Mouse (Mus musculus) heart, postnatal 0 days (tissue): ENCODE results near the gene 1700012B07Rik. TPM values are rescaled to one million over a fixed set of nuclear protein-coding genes. Genes with fewer than 3 reads are reported as not detected.

Experiments
- ATAC-seq: fragments of 200-750 bp; cut with Nextera tagmentation; 2 replicates; pipeline ENCODE4 v1.8.0; 2017; ENCODE audit warnings: low read depth, moderate number of reproducible peaks, moderate library complexity; ENCODE audit not compliant: insufficient read depth
- DNase-seq: peaks from one replicate; pipeline ENCODE4 v3.0.0-alpha.2; 2016; ENCODE audit warnings: low spot score
- H3K27ac ChIP-seq: fragments of 300-500 bp; sonication (generic); 2 replicates; pipeline ENCODE4 v1.5.1; 2014; ENCODE audit warnings: low read depth, mild to moderate bottlenecking
- H3K27me3 ChIP-seq: fragments of 300-500 bp; sonication (generic); 2 replicates; pipeline ENCODE4 v1.6.1; 2014; ENCODE audit warnings: low read length, mixed read lengths; ENCODE audit not compliant: control insufficient read depth, insufficient read depth
- H3K36me3 ChIP-seq: fragments of 300-500 bp; sonication (generic); replicated peaks from 2 replicates; pipeline ENCODE4 v1.6.1; 2014; ENCODE audit warnings: low read length, mixed read lengths; ENCODE audit not compliant: control insufficient read depth, insufficient read depth
- H3K4me1 ChIP-seq: fragments of 300-500 bp; sonication (generic); 2 replicates; pipeline ENCODE4 v1.6.1; 2014; ENCODE audit warnings: antibody characterized with exemption; ENCODE audit not compliant: control insufficient read depth, insufficient read depth
- H3K4me2 ChIP-seq: fragments of 300-500 bp; sonication (generic); 2 replicates; pipeline ENCODE4 v1.6.1; 2014; ENCODE audit warnings: low read depth, mild to moderate bottlenecking, low read length, moderate library complexity
- H3K4me3 ChIP-seq: fragments of 300-500 bp; sonication (generic); 2 replicates; pipeline ENCODE4 v1.5.1; 2014; ENCODE audit warnings: low read depth, low read length
- H3K9ac ChIP-seq: fragments of 300-500 bp; sonication (generic); replicated peaks from 2 replicates; pipeline ENCODE4 v1.6.1; 2014; ENCODE audit warnings: low read depth, low read length, mixed read lengths
- H3K9me3 ChIP-seq: fragments of 300-500 bp; sonication (generic); replicated peaks from 2 replicates; pipeline ENCODE4 v1.6.1; 2016; ENCODE audit warnings: low read length; ENCODE audit not compliant: control insufficient read depth
- CTCF ChIP-seq: IDR thresholded peaks from 2 replicates; pipeline ENCODE4 v1.5.1; 2016; ENCODE audit warnings: antibody characterized with exemption, control low read depth, low read depth
- EP300 ChIP-seq: IDR thresholded peaks from 2 replicates; pipeline ENCODE4 v1.6.1; 2016; ENCODE audit warnings: antibody characterized with exemption, low read depth
- WGBS: fragments of 180-500 bp; shearing (Covaris S2); extraction: QIAGEN DNeasy Blood & Tissue Kit; methylation state at CpG from one replicate; pipeline ENCODE4 v1.1.7; 2014; 5-methylcytosine and 5-hydroxymethylcytosine counted together
- polyA plus RNA-seq: library from polyadenylated mRNA; unstranded; fragments of >200 nt; fragmentation: Nextera tagmentation; extraction: Ambion mirVana; gene quantifications from 2 replicates; pipeline ENCODE4 v1.2.1, GENCODE M21; 2015
- total RNA-seq: library from RNA; depleted of rRNA; stranded (reverse); fragments of >200 nt; gene quantifications from 2 replicates; pipeline ENCODE4 v1.2.3, GENCODE M21; 2014; ENCODE audit warnings: low replicate concordance

Gene 1700012B07Rik
- total and polyA plus RNA-seq, 2 experiments from 2014 or later, result not detected

DNA sequence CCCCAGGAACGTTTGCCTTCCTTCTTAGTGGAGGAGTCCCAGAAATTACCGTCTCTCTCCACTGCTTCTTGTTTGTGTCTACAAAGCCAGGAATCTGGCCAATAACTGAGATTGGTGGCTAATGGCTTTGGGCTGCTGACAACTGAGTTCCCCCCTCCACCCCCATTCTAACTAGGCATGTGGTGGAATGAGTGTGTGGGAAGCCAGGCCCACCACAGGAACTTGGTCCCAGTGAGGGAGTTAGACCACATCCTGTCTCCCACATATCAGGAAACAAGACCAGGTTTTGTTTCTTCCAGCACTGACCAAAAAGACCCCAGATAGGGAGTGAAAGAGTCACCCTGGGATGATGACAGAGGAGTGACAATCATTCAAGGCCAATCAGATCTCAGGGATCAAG, 32.3 kb downstream of the 1700012B07Rik start:
- Histone ChIP-seq H3K9me3 (no peaks in the 10 kb centered on the region; the same call in 1 of the 2 replicates), H3K27ac (no peak overlapping the region), H3K4me2 (no peak overlapping the region), H3K4me3 (no peak overlapping the region), H3K36me3 (no peaks in the 10 kb centered on the region), H3K4me1 (no peaks in the 10 kb centered on the region), H3K27me3 (no peaks in the 10 kb centered on the region), H3K9ac (no peak overlapping the region)
- ATAC-seq (no peak), DNase-seq (no peak)
- TF ChIP-seq EP300 (no peak), CTCF (no peak)
- WGBS, result 58% methylated on average over 2 of the region's 2 CpGs

DNA sequence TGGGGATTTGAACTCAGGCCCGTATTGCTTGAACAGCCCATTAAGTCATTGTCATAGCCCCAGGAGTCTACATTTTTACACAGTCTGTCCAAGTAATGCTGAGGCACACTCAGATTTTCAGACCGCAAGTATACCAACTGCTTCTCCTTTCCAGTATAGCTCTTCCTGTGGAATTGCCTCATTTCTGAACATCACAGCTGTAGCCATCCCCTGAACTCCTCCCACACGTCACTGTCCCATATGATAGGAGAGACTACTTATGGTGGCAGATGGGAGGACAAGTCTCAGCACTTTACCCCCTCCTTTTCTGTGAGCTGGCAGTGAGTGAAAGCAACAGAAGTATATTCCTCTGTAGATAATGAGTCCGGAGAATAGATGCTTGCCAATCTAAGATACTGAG, 34.3 kb downstream of the 1700012B07Rik start:
- WGBS, result 66% methylated on average over 4 of the region's 4 CpGs
- H3K36me3 ChIP-seq, result no peaks in the 10 kb centered on the region
- no peaks in the 10 kb centered on the region; the same call in 1 of the 2 replicates for H3K9me3 ChIP-seq
- H3K27me3 ChIP-seq, result no peaks in the 10 kb centered on the region
- no peaks in the 10 kb centered on the region for H3K4me1 ChIP-seq
- H3K27ac ChIP-seq, result no peak overlapping the region
- no peak for TF ChIP-seq CTCF
- no peak for TF ChIP-seq EP300
- no peak overlapping the region for H3K4me2 ChIP-seq
- H3K4me3 ChIP-seq, result no peak overlapping the region
- H3K9ac ChIP-seq, result no peak overlapping the region
- ATAC-seq, result no peak
- no peak for DNase-seq

DNA sequence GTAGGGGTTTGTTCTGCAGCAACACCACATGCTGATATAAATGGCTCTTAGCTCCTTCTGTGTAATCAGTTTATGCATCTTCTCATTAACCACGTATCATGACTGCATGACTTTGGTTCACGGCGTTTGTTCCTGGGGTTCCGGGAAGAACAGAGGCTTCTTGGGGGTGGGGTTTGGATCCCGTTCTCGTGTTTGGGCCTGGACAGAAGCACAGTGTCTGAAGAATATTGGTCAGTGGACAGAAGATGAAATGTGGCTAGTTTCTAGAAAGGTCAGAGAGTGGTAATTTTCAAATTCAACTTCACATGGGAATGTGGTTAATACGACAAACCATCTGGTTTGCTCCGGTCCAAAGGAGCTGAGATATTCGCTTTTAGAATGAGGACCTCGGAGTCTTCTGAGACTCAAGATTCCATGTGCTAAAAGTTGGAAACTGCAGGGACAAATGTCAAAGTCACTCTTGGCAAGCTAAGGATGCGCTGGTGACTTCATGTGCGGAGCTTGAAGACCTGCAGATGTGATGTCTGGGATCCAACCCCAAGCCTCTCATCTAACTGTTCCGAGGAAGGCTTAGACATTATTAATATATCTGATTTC, 35.3 kb downstream of the 1700012B07Rik start:
- ATAC-seq (no peak), DNase-seq (no peak)
- TF ChIP-seq EP300 (no peak), CTCF (no peak)
- H3K27me3 ChIP-seq, result no peaks in the 10 kb centered on the region
- H3K9ac ChIP-seq, result no peak overlapping the region
- no peak overlapping the region for H3K4me3 ChIP-seq
- H3K4me1 ChIP-seq, result no peaks in the 10 kb centered on the region
- H3K4me2 ChIP-seq, result no peak overlapping the region
- no peak overlapping the region for H3K27ac ChIP-seq
- WGBS, result 83% methylated on average over 13 of the region's 13 CpGs
- H3K9me3 ChIP-seq, result no peaks in the 10 kb centered on the region; the same call in 1 of the 2 replicates
- H3K36me3 ChIP-seq, result no peaks in the 10 kb centered on the region

DNA sequence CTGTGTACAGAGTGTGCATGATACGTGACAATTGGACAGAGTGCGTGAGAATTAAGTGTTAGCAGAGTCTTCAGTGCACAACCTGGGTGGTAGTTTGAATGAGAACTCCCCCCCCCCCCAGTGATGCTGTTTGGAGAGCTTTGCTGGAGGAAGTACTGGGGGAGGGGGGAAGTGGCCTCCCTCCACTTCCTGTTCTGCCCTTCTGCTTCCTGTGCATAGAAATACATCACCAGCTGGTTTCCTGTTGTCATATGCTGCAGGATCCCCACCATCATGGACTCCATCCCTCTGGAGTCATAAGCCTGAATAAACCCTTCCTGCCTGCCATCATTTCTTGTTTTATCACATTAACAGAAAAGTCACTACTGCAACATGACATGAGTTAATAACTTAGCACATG, 35.9 kb downstream of the 1700012B07Rik start:
- no peak for ATAC-seq

DNA sequence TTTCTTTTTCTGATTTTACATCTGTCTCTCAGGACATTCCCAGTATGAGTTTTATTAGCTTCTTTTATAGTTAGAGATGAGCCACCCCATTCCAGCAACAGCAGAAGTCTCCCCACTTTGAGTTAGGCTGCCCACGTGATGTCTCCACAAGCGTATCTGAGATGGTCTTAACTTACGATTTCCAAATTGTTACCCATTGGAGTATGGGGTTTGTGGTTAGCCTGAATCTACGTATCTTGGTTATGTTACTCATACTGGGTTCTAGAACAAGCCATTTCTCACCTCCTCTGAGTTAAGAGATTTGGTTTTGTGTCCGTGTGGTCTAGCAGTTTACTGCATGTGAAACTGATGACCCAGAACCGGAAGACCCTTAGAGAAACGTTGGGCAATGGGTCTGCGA, 37.6 kb downstream of the 1700012B07Rik start:
- TF ChIP-seq EP300 (no peak), CTCF (no peak)
- Histone ChIP-seq H3K27me3 (no peaks in the 10 kb centered on the region), H3K9ac (no peak overlapping the region), H3K4me1 (no peaks in the 10 kb centered on the region), H3K27ac (no peak overlapping the region), H3K9me3 (no peaks in the 10 kb centered on the region; the same call in 1 of the 2 replicates), H3K36me3 (no peaks in the 10 kb centered on the region), H3K4me3 (no peak overlapping the region), H3K4me2 (no peak overlapping the region)
- 83% methylated on average over 8 of the region's 8 CpGs for WGBS
- DNase-seq (no peak), ATAC-seq (no peak)

More for the DNA sequence above, 35.9 kb downstream of the 1700012B07Rik start:
- H3K4me2 ChIP-seq, result no peak overlapping the region
- H3K9ac ChIP-seq, result no peak overlapping the region
- DNase-seq, result no peak
- no peaks in the 10 kb centered on the region for H3K4me1 ChIP-seq
- no peak for TF ChIP-seq CTCF
- no peaks in the 10 kb centered on the region for H3K36me3 ChIP-seq
- H3K4me3 ChIP-seq, result no peak overlapping the region
- H3K9me3 ChIP-seq, result no peaks in the 10 kb centered on the region; the same call in 1 of the 2 replicates
- no peaks in the 10 kb centered on the region for H3K27me3 ChIP-seq
- no peak overlapping the region for H3K27ac ChIP-seq
- 93% methylated on average over 2 of the region's 2 CpGs for WGBS

DNA sequence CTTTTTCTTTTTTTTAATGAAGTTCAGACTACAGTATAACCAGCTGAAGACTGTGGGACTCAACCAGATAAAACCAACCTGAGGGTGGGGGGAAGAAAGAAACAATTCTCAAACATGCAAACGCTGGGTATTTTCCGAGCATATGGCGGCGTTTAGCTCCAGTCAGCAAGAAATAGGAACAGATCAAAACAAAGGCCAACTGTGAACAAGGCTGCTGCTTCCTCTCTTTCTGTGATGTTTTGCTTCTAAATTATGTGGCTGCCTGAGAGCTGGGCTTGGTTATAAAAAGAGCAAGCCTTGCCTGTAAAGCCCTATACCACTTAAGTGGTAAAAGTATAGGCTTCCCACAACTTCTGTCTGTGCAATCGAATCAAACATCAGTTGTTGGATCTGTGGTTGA, 42.5 kb downstream of the 1700012B07Rik start:
- Histone ChIP-seq H3K27ac (no peak overlapping the region), H3K9me3 (no peaks in the 10 kb centered on the region), H3K4me1 (no peaks in the 10 kb centered on the region), H3K27me3 (no peaks in the 10 kb centered on the region), H3K4me3 (no peak overlapping the region), H3K36me3 (no peaks in the 10 kb centered on the region), H3K4me2 (no peak overlapping the region), H3K9ac (no peak overlapping the region)
- no peak for TF ChIP-seq EP300
- TF ChIP-seq CTCF, result no peak
- no peak for DNase-seq
- ATAC-seq, result no peak
- WGBS, result 79% methylated on average over 5 of the region's 5 CpGs
